Mouse (Mus musculus) liver, postnatal 0 days (tissue): ENCODE measurements around the gene Tor2a. TPM values are rescaled to one million over a fixed set of nuclear protein-coding genes. Genes with fewer than 3 reads are reported as not detected.

Experiments
- ATAC-seq: fragments of 200-750 bp; cut with Nextera tagmentation; 2 replicates; pipeline ENCODE4 v1.8.0; 2017; ENCODE audit warnings: mild to moderate bottlenecking, moderate library complexity
- DNase-seq: peaks from one replicate; pipeline ENCODE4 v3.0.0-alpha.2; 2016
- H3K27ac ChIP-seq: fragments of 300-500 bp; sonication (generic); 2 replicates; pipeline ENCODE4 v1.5.1; 2014; ENCODE audit warnings: antibody characterized with exemption, moderate library complexity, mild to moderate bottlenecking, low read depth
- H3K27me3 ChIP-seq: fragments of 300-500 bp; sonication (generic); 2 replicates; pipeline ENCODE4 v1.6.1; 2014; ENCODE audit warnings: low read length, control low read depth, mixed read lengths; ENCODE audit not compliant: insufficient read depth
- H3K36me3 ChIP-seq: fragments of 300-500 bp; sonication (generic); replicated peaks from 2 replicates; pipeline ENCODE4 v1.6.1; 2014; ENCODE audit warnings: mild to moderate bottlenecking, control low read depth, low read length, moderate library complexity, mixed read lengths; ENCODE audit not compliant: insufficient read depth
- H3K4me1 ChIP-seq: fragments of 300-500 bp; sonication (generic); 2 replicates; pipeline ENCODE4 v1.6.1; 2014; ENCODE audit warnings: antibody characterized with exemption, mild to moderate bottlenecking, control low read depth; ENCODE audit not compliant: insufficient read depth
- H3K4me2 ChIP-seq: fragments of 300-500 bp; sonication (generic); 2 replicates; pipeline ENCODE4 v1.6.1; 2014; ENCODE audit warnings: low read depth, mild to moderate bottlenecking, low read length, moderate library complexity, mixed read lengths
- H3K4me3 ChIP-seq: fragments of 300-500 bp; sonication (generic); 2 replicates; pipeline ENCODE4 v1.5.1; 2014; ENCODE audit warnings: low read depth, low read length
- H3K9ac ChIP-seq: fragments of 300-500 bp; sonication (generic); replicated peaks from 2 replicates; pipeline ENCODE4 v1.6.1; 2014; ENCODE audit warnings: mild to moderate bottlenecking, moderate library complexity
- H3K9me3 ChIP-seq: fragments of 300-500 bp; sonication (generic); 2 replicates; pipeline ENCODE4 v1.6.1; 2016; ENCODE audit warnings: mild to moderate bottlenecking, control low read depth, low read length, mixed read lengths
- CTCF ChIP-seq: sonication (generic); IDR thresholded peaks from 2 replicates; pipeline ENCODE4 v1.5.1; 2016; ENCODE audit warnings: antibody characterized with exemption, low read depth
- EP300 ChIP-seq: IDR thresholded peaks from 2 replicates; pipeline ENCODE4 v1.6.1; 2016; ENCODE audit warnings: antibody characterized with exemption, low read depth, mild to moderate bottlenecking
- WGBS: fragments of 180-500 bp; shearing (Covaris S2); extraction: QIAGEN DNeasy Blood & Tissue Kit; methylation state at CpG from one replicate; pipeline ENCODE4 v1.1.7; 2014; ENCODE audit not compliant: insufficient replicate concordance; 5-methylcytosine and 5-hydroxymethylcytosine counted together
- polyA plus RNA-seq: library from polyadenylated mRNA; unstranded; fragments of >200 nt; fragmentation: Nextera tagmentation; extraction: Ambion mirVana; gene quantifications from 2 replicates; pipeline ENCODE4 v1.2.1, GENCODE M21; 2015

Tor2a gene
- polyA plus RNA-seq, 1 experiment from 2014 or later, result 34.6 TPM

GRCm38 (mm10) chr2:32734933-32735332 lies 22.1 kb upstream of the Tor2a start:
- Histone ChIP-seq H3K27me3 (no peaks in the 10 kb centered on the region), H3K36me3 (peaks cover 8% of the 10 kb centered on the region; the same call in 1 of the 2 replicates), H3K4me3 (no peak overlapping the region), H3K9ac (no peak overlapping the region), H3K27ac (peak overlapping the region; percentile 51), H3K4me2 (no peak overlapping the region), H3K4me1 (no peaks in the 10 kb centered on the region; the same call in 1 of the 2 replicates), H3K9me3 (no peaks in the 10 kb centered on the region)
- TF ChIP-seq EP300 (no peak; the same call in 1 of the 2 replicates), CTCF (no peak)
- DNase-seq (no peak), ATAC-seq (peak; percentile 69)
- 64% methylated on average over 4 of the region's 4 CpGs for WGBS

GRCm38 (mm10) chr2:32736306-32736829 lies 20.7 kb upstream of the Tor2a start:
- H3K4me2 ChIP-seq, result no peak overlapping the region
- TF ChIP-seq CTCF, result no peak
- no peak for DNase-seq
- no peak for ATAC-seq
- 0 out of 2 replicates have a peak, but pooled peaks cover 3% of the 10 kb centered on the region for H3K4me1 ChIP-seq
- no peak overlapping the region for H3K27ac ChIP-seq
- H3K27me3 ChIP-seq, result no peaks in the 10 kb centered on the region
- H3K9me3 ChIP-seq, result no peaks in the 10 kb centered on the region
- 55% methylated on average over 3 of the region's 3 CpGs for WGBS
- H3K36me3 ChIP-seq, result peaks cover 8% of the 10 kb centered on the region; the same call in 1 of the 2 replicates
- H3K4me3 ChIP-seq, result no peak overlapping the region
- no peak overlapping the region for H3K9ac ChIP-seq

GRCm38 (mm10) chr2:32737008-32737407 lies 20.0 kb upstream of the Tor2a start:
- WGBS, result 44% methylated on average over 6 of the region's 6 CpGs
- Histone ChIP-seq H3K9ac (no peak overlapping the region), H3K4me3 (no peak overlapping the region), H3K4me2 (no peak overlapping the region), H3K36me3 (peaks cover 8% of the 10 kb centered on the region; the same call in 1 of the 2 replicates), H3K4me1 (0 out of 2 replicates have a peak, but pooled peaks cover 8% of the 10 kb centered on the region), H3K9me3 (no peaks in the 10 kb centered on the region), H3K27ac (no peak overlapping the region), H3K27me3 (peaks cover 3% of the 10 kb centered on the region; the same call in 1 of the 2 replicates)
- DNase-seq, result no peak
- no peak for ATAC-seq
- TF ChIP-seq CTCF (0 out of 2 replicates have a peak, but pooled peaks have one; percentile 5), EP300 (no peak)

GRCm38 (mm10) chr2:32739311-32739710 lies 17.7 kb upstream of the Tor2a start:
- TF ChIP-seq EP300 (no peak), CTCF (no peak)
- no peaks in the 10 kb centered on the region for H3K9me3 ChIP-seq
- H3K27ac ChIP-seq, result no peak overlapping the region
- no peak for DNase-seq
- H3K4me3 ChIP-seq, result no peak overlapping the region
- H3K9ac ChIP-seq, result no peak overlapping the region
- peaks cover 6% of the 10 kb centered on the region; the same call in 1 of the 2 replicates for H3K27me3 ChIP-seq
- WGBS, result 70% methylated on average over 4 of the region's 4 CpGs
- H3K36me3 ChIP-seq, result peaks cover 8% of the 10 kb centered on the region
- ATAC-seq, result no peak
- 0 out of 2 replicates have a peak, but pooled peaks cover 8% of the 10 kb centered on the region for H3K4me1 ChIP-seq
- no peak overlapping the region for H3K4me2 ChIP-seq

- H3K27me3 ChIP-seq, result peaks cover 6% of the 10 kb centered on the region; the same call in 1 of the 2 replicates
- peak within 1 kb of the TSS; percentile 57 for H3K4me2 ChIP-seq
- no peak within 1 kb of the TSS for H3K9ac ChIP-seq
- ATAC-seq (no peak), DNase-seq (no peak)
- H3K4me1 ChIP-seq, result 0 out of 2 replicates have a peak, but pooled peaks cover 8% of the 10 kb centered on the region
- no peaks in the 10 kb centered on the region for H3K9me3 ChIP-seq
- H3K4me3 ChIP-seq, result peak within 1 kb of the TSS; percentile 13; the same call in 1 of the 2 replicates
- 45% methylated on average over 11 of the region's 11 CpGs for WGBS
- no peak within 1 kb of the TSS for H3K27ac ChIP-seq
- H3K36me3 ChIP-seq, result peaks cover 9% of the 10 kb centered on the region
- TF ChIP-seq CTCF (no peak), EP300 (no peak)
Observed at GRCm38 (mm10) chr2:32740916-32741272, 16.1 kb upstream of the Tor2a start, which contains the start of gene 6330409D20Rik. Gene 6330409D20Rik, minus strand, starts transcription at chr2:32741016.

- peak; percentile 25; the same call in 1 of the 2 replicates for ATAC-seq
- peak overlapping the region; percentile 13; the same call in 1 of the 2 replicates for H3K4me3 ChIP-seq
Observed at GRCm38 (mm10) chr2:32741273-32742172, 15.5 kb upstream of the Tor2a start.

More at GRCm38 (mm10) chr2:32741273-32742172, 15.5 kb upstream of the Tor2a start:
- DNase-seq, result no peak
- Histone ChIP-seq H3K27ac (no peak overlapping the region), H3K4me2 (peak overlapping the region; percentile 57), H3K9ac (no peak overlapping the region), H3K27me3 (peaks cover 6% of the 10 kb centered on the region; the same call in 1 of the 2 replicates), H3K9me3 (no peaks in the 10 kb centered on the region), H3K4me1 (0 out of 2 replicates have a peak, but pooled peaks cover 8% of the 10 kb centered on the region), H3K36me3 (peaks cover 14% of the 10 kb centered on the region)
- TF ChIP-seq EP300, result no peak
- no peak for TF ChIP-seq CTCF
- 59% methylated on average over 42 of the region's 58 CpGs for WGBS
